16 mouse cellular contexts compared by ENCODE assay signal in the genomic region with DNA sequence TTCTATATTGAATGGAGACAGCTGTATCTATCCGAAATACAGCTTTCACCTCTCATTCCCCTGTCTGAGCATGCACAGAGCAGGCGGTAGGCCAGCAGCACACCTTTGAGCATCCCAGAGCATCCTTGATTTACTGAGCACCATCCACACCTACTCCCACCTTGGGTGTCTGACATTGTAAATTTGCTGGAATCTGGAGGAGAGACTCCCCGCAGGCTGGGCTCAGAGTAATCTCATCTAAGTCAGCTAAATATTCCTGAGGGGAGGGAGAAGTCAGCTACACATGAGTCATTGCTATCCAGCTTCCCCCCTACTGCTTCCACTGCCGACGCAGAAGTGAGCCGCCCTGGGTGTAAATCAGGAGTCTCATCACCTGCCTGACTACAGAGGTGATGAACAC.
DNase-seq lines count a peak whose midpoint lies in the region; ATAC-seq lines count a peak whose summit lies in the region.
"Had no signal": no experiment of that assay in that cellular context is flagged by ENCODE, and none has a peak within 500 bp of the region (broad histone marks: within the 10 kb centered on the region; RNA-seq: fewer than 3 reads in every experiment).

No protein-coding gene starts in this region.

- no peak for DNase-seq in heart, embryonic 10.5 days (ENCODE audit: low spot score)
- no peak for DNase-seq in heart, postnatal 10 days
- DNase-seq in neural tube, embryonic 10.5 days (ENCODE audit: extremely low spot score, low spot score), result no peak
- peak; percentile 56 to 74 for DNase-seq in frontal cortex, postnatal 36 days (ENCODE audit: low spot score in 2 of 2)
- DNase-seq in right cerebral cortex, postnatal 36 days (ENCODE audit: low spot score in 2 of 2), result peak; percentile 50 to 78
- DNase-seq in kidney, postnatal 25 days, result no peak
- no peak for DNase-seq in cerebellum, adult 11 months
- DNase-seq: cerebellum, adult 11-12 months had no signal

- H3K9me3 ChIP-seq in heart, embryonic 10.5 days, result no peaks in the 10 kb centered on the region
- no peaks in the 10 kb centered on the region for H3K9me3 ChIP-seq in neural tube, embryonic 13.5 days
- H3K9me3 ChIP-seq: embryonic facial prominence, embryonic 13.5 days; heart, embryonic 13.5 days; intestine, embryonic 15.5 days; limb, embryonic 10.5 days; liver, embryonic 12.5 days; megakaryocyte, embryonic 14.5 days had no signal

- H3K4me2 ChIP-seq in neural tube, embryonic 13.5 days, result no peak overlapping the region
- H3K4me2 ChIP-seq: embryonic facial prominence, embryonic 13.5 days; heart, embryonic 13.5 days; intestine, embryonic 15.5 days; liver, embryonic 12.5 days had no signal

- no peaks in the 10 kb centered on the region for H3K27me3 ChIP-seq in heart, embryonic 10.5 days (ENCODE audit: insufficient read depth, poor library complexity, severe bottlenecking)
- no peaks in the 10 kb centered on the region for H3K27me3 ChIP-seq in neural tube, embryonic 13.5 days
- H3K27me3 ChIP-seq: embryonic facial prominence, embryonic 13.5 days; heart, embryonic 13.5 days; intestine, embryonic 15.5 days; liver, embryonic 12.5 days; megakaryocyte, embryonic 14.5 days had no signal

- WGBS in heart, embryonic 10.5 days, result 46% methylated on average over 6 of the region's 6 CpGs
- WGBS in neural tube, embryonic 13.5 days, result 68% methylated on average over 6 of the region's 6 CpGs

- 0 out of 2 replicates have a peak overlapping the region, but pooled peaks have one; percentile 2 for H3K27ac ChIP-seq in heart, embryonic 10.5 days
- H3K27ac ChIP-seq in neural tube, embryonic 13.5 days (replicated peaks), result 0 out of 2 replicates have a peak overlapping the region, but pooled peaks have one; percentile 38
- H3K27ac ChIP-seq: embryonic facial prominence, embryonic 13.5 days; heart, embryonic 13.5 days; intestine, embryonic 15.5 days; kidney, postnatal 0 days; limb, embryonic 10.5 days; liver, embryonic 12.5 days had no signal

- H3K4me3 ChIP-seq in heart, embryonic 10.5 days, result no peak overlapping the region
- H3K4me3 ChIP-seq in neural tube, embryonic 13.5 days, result no peak overlapping the region
- H3K4me3 ChIP-seq: embryonic facial prominence, embryonic 13.5 days; heart, embryonic 13.5 days; intestine, embryonic 15.5 days; limb, embryonic 10.5 days; liver, embryonic 12.5 days; megakaryocyte, embryonic 14.5 days had no signal

- ATAC-seq in neural tube, embryonic 13.5 days (ENCODE audit: low read depth), result peak; percentile 56; the same call in 1 of the 2 replicates
- ATAC-seq: intestine, embryonic 15.5 days; liver, embryonic 12.5 days had no signal

- intact Hi-C loops in heart, postnatal 10 days (cut with DNase I), result no loop called here

- peaks cover 9% of the 10 kb centered on the region; the same call in 1 of the 2 replicates for H3K36me3 ChIP-seq in heart, embryonic 10.5 days
- peaks cover 32% of the 10 kb centered on the region for H3K36me3 ChIP-seq in neural tube, embryonic 13.5 days
- H3K36me3 ChIP-seq: intestine, embryonic 15.5 days had no signal

- H3K9ac ChIP-seq in neural tube, embryonic 13.5 days, result no peak overlapping the region
- H3K9ac ChIP-seq: embryonic facial prominence, embryonic 13.5 days; heart, embryonic 13.5 days; intestine, embryonic 15.5 days; liver, embryonic 12.5 days had no signal

- H3K4me1 ChIP-seq in heart, embryonic 10.5 days, result peaks cover 26% of the 10 kb centered on the region
- H3K4me1 ChIP-seq in neural tube, embryonic 13.5 days (replicated peaks), result peaks cover 15% of the 10 kb centered on the region; the same call in 1 of the 2 replicates
- H3K4me1 ChIP-seq: intestine, embryonic 15.5 days had no signal

Comparison
In these comparisons a context has a peak if more than half of its experiments do, and no peak if none do; other contexts are left out.
1. DNase-seq: peak in frontal cortex, postnatal 36 days (2 of 2) and right cerebral cortex, postnatal 36 days (2 of 2); none in heart, embryonic 10.5 days (single experiment), heart, postnatal 10 days (0 of 2), neural tube, embryonic 10.5 days (single experiment), kidney, postnatal 25 days (0 of 2) and cerebellum, adult 11 months (single experiment).